Mouse (Mus musculus): ENCODE results near the gene 2210408I21Rik.

DNA sequence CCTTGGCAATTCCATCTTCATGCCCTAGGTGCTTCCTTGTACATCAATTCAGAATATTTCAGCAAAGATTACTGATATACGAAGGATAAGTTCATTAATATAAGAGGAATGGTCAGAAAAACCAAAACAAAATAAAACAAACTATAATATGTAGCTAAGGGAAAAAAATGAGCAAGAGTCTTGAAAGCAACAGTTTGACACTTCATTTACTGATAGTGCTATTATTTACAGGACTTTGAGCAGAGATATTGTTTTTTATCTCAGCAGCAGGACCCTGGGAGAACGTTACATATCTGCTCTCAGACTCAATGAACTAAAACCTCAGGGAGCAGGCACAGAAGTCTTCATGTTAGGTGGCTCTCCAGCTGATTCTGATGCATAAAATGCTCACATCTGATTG lies 85.7 kb downstream of the 2210408I21Rik start:
- TF ChIP-seq GATA1 (IDR thresholded peaks at IDR 0.05; ENCODE audit: borderline replicate concordance, low read length), result no peak
- TF ChIP-seq FLI1 (IDR thresholded peaks at IDR 0.05; ENCODE audit: low read length), result no peak
